Mouse (Mus musculus) lung, postnatal 0 days (tissue): ENCODE measurements around the gene Ap1b1.

ENCODE experiments used
- CTCF ChIP-seq: IDR thresholded peaks from 2 replicates; pipeline ENCODE4 v1.5.1; 2016; ENCODE audit warnings: antibody characterized with exemption, mild to moderate bottlenecking
- EP300 ChIP-seq: IDR thresholded peaks from 2 replicates; pipeline ENCODE4 v1.6.1; 2016; ENCODE audit warnings: antibody characterized with exemption, mild to moderate bottlenecking, control low read depth

DNA sequence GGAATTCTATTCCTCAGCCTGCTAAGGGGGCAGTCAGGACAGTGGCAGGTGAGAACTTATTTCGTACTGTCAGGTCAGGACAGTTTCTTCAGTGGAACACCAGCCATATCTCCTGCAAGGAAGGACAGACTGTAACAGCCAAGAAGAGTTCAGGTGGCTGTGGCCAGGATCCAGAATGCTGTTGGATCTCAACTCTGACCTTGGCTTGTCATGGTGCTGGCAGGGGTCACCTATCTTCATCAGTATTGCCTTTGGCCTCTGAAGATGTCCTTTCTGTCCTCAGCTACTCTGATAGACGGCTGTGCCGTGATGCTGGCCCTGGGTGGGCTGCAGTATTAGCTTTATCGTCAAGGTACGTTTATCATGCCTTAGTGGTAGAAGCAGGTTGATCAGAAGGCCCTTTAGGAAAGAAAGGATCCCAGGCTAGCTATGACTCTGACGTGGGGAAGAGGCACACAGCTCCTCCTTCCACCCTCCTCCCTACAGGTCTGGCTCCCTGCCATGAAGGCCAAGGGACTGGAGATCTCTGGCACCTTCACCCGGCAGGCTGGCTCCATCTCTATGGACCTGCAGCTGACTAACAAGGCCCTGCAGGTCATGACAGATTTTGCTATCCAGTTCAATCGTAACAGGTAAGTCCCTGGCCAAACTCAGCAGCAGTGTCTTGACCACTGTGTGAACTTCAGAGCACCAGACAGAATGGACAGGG is 50.7 kb downstream of the Ap1b1 start:
- TF ChIP-seq CTCF (no peak), EP300 (no peak)
